Mouse (Mus musculus) lung, embryonic 14.5 days (tissue): Measurements from ENCODE around the gene Rack1. TPM values are rescaled to one million over a fixed set of nuclear protein-coding genes. Genes with fewer than 3 reads are reported as not detected.

Experiments used
- ATAC-seq: fragments of 200-750 bp; cut with Nextera tagmentation; 2 replicates; pipeline ENCODE4 v1.8.0; 2017; ENCODE audit warnings: mild to moderate bottlenecking, moderate TSS enrichment, moderate library complexity; ENCODE audit not compliant: insufficient read depth
- DNase-seq: peaks from one replicate; pipeline ENCODE4 v3.0.0-alpha.2; 2015
- H3K27ac ChIP-seq: fragments of 300-500 bp; sonication (generic); 2 replicates; pipeline ENCODE4 v1.5.1; 2014; ENCODE audit warnings: low read depth, mild to moderate bottlenecking, moderate library complexity
- H3K27me3 ChIP-seq: fragments of 300-500 bp; sonication (generic); 2 replicates; pipeline ENCODE4 v1.6.1; 2014; ENCODE audit warnings: low read length, control low read depth; ENCODE audit not compliant: insufficient read depth
- H3K36me3 ChIP-seq: fragments of 300-500 bp; sonication (generic); 2 replicates; pipeline ENCODE4 v1.6.1; 2014; ENCODE audit warnings: control low read depth; ENCODE audit not compliant: insufficient read depth
- H3K4me1 ChIP-seq: fragments of 300-500 bp; sonication (generic); 2 replicates; pipeline ENCODE4 v1.6.1; 2014; ENCODE audit warnings: antibody characterized with exemption, control low read depth; ENCODE audit not compliant: insufficient read depth
- H3K4me2 ChIP-seq: fragments of 300-500 bp; sonication (generic); 2 replicates; pipeline ENCODE4 v1.6.1; 2014; ENCODE audit warnings: mild to moderate bottlenecking
- H3K4me3 ChIP-seq: fragments of 300-500 bp; sonication (generic); 2 replicates; pipeline ENCODE4 v1.5.1; 2014; ENCODE audit warnings: low read depth, low read length
- H3K9ac ChIP-seq: fragments of 300-500 bp; sonication (generic); 2 replicates; pipeline ENCODE4 v1.6.1; 2014
- H3K9me3 ChIP-seq: fragments of 300-500 bp; sonication (generic); 2 replicates; pipeline ENCODE4 v1.6.1; 2016; ENCODE audit warnings: low read depth, low read length, control low read depth
- CTCF ChIP-seq: IDR thresholded peaks from 2 replicates; pipeline ENCODE4 v1.5.1; 2016; ENCODE audit warnings: antibody characterized with exemption, low read depth
- WGBS: fragments of 180-500 bp; shearing (Covaris S2); extraction: QIAGEN DNeasy Blood & Tissue Kit; methylation state at CpG from one replicate; pipeline ENCODE4 v1.1.7; 2014; 5-methylcytosine and 5-hydroxymethylcytosine counted together
- polyA plus RNA-seq: library from polyadenylated mRNA; unstranded; fragments of >200 nt; fragmentation: Nextera tagmentation; extraction: Ambion mirVana; gene quantifications from 2 replicates; pipeline ENCODE4 v1.2.1, GENCODE M21; 2014

The Rack1 gene
- polyA plus RNA-seq, 1 experiment from 2014 or later = 940 TPM

- no peaks in the 10 kb centered on the region for H3K27me3 ChIP-seq
- H3K9me3 ChIP-seq = no peaks in the 10 kb centered on the region
- H3K4me3 ChIP-seq = no peak overlapping the region
- H3K27ac ChIP-seq = no peak overlapping the region
- DNase-seq (no peak), ATAC-seq (no peak)
- WGBS = 65% methylated on average over 4 of the region's 4 CpGs
- H3K9ac ChIP-seq = no peak overlapping the region
- H3K36me3 ChIP-seq = no peaks in the 10 kb centered on the region
- no peaks in the 10 kb centered on the region for H3K4me1 ChIP-seq
- TF ChIP-seq CTCF = peak; percentile 49
- H3K4me2 ChIP-seq = no peak overlapping the region
Measured at GRCm38 (mm10) chr11:48851270-48851995, 51.3 kb downstream of the Rack1 start.

GRCm38 (mm10) chr11:48852190-48852589 is 52.1 kb downstream of the Rack1 start:
- peak overlapping the region; percentile 92; the same call in 1 of the 2 replicates for H3K4me2 ChIP-seq
- H3K36me3 ChIP-seq = no peaks in the 10 kb centered on the region
- no peaks in the 10 kb centered on the region for H3K4me1 ChIP-seq
- DNase-seq (no peak), ATAC-seq (no peak)
- H3K4me3 ChIP-seq = no peak overlapping the region
- H3K27me3 ChIP-seq = no peaks in the 10 kb centered on the region
- H3K27ac ChIP-seq = no peak overlapping the region
- 76% methylated on average over 4 of the region's 4 CpGs for WGBS
- no peaks in the 10 kb centered on the region for H3K9me3 ChIP-seq
- no peak for TF ChIP-seq CTCF
- H3K9ac ChIP-seq = no peak overlapping the region

- no peak for TF ChIP-seq CTCF
- Histone ChIP-seq H3K9ac (peak overlapping the region; percentile 42), H3K9me3 (no peaks in the 10 kb centered on the region), H3K4me2 (peak overlapping the region; percentile 92), H3K4me1 (no peaks in the 10 kb centered on the region), H3K27me3 (no peaks in the 10 kb centered on the region), H3K27ac (no peak overlapping the region), H3K36me3 (no peaks in the 10 kb centered on the region), H3K4me3 (peak overlapping the region; percentile 47)
- peak; percentile 5; the same call in 1 of the 2 replicates for ATAC-seq
- no peak for DNase-seq
- 7% methylated on average over 23 of the region's 23 CpGs for WGBS
Measured at GRCm38 (mm10) chr11:48852624-48853473, 52.7 kb downstream of the Rack1 start.

GRCm38 (mm10) chr11:48853474-48854180 is 53.5 kb downstream of the Rack1 start:
- under 1% methylated on average over 31 of the region's 31 CpGs for WGBS
- peak; percentile 48 for TF ChIP-seq CTCF
- Histone ChIP-seq H3K9me3 (no peaks in the 10 kb centered on the region), H3K4me3 (peak overlapping the region; percentile 47), H3K27me3 (no peaks in the 10 kb centered on the region), H3K4me2 (peak overlapping the region; percentile 92), H3K27ac (no peak overlapping the region), H3K9ac (peak overlapping the region; percentile 44), H3K4me1 (no peaks in the 10 kb centered on the region), H3K36me3 (no peaks in the 10 kb centered on the region)
- ATAC-seq (peak; percentile 67), DNase-seq (peak; percentile 95)

Other genes starting within 250 kb of the Rack1 start
- 4.5 and 4.6 TPM in 2 replicates for gene Trim41, start 17.0 kb downstream of the Rack1 start, polyA plus RNA-seq
- 0.55 and 1.4 TPM in 2 replicates for gene Trim7, start 25.8 kb downstream of the Rack1 start, polyA plus RNA-seq
- gene Gm12184, start 26.3 kb downstream of the Rack1 start, polyA plus RNA-seq = 11.3 and 11.8 TPM in 2 replicates
- 6.7 and 7.6 TPM in 2 replicates for gene Irgm1, start 71.4 kb downstream of the Rack1 start, polyA plus RNA-seq
- gene Gm5431, start 101.9 kb downstream of the Rack1 start, polyA plus RNA-seq = 0.17 and 0.20 TPM in 2 replicates
- 2.3 TPM in 2 replicates for gene Psme2b, start 145.9 kb downstream of the Rack1 start, polyA plus RNA-seq
- gene Olfr56, start 178.6 kb downstream of the Rack1 start, polyA plus RNA-seq = not detected in 2 replicates
- 0.72 and 1.0 TPM in 2 replicates for gene 9930111J21Rik1, start 179.1 kb downstream of the Rack1 start, polyA plus RNA-seq
- gene Gm12185, start 191.9 kb downstream of the Rack1 start, polyA plus RNA-seq = not detected in 2 replicates
- gene Tgtp1, start 193.8 kb downstream of the Rack1 start, polyA plus RNA-seq = 0.28 TPM in 1 of 2 replicates, not detected in the other